Mouse (Mus musculus): Measurements from ENCODE around the gene Gpr152.

DNA sequence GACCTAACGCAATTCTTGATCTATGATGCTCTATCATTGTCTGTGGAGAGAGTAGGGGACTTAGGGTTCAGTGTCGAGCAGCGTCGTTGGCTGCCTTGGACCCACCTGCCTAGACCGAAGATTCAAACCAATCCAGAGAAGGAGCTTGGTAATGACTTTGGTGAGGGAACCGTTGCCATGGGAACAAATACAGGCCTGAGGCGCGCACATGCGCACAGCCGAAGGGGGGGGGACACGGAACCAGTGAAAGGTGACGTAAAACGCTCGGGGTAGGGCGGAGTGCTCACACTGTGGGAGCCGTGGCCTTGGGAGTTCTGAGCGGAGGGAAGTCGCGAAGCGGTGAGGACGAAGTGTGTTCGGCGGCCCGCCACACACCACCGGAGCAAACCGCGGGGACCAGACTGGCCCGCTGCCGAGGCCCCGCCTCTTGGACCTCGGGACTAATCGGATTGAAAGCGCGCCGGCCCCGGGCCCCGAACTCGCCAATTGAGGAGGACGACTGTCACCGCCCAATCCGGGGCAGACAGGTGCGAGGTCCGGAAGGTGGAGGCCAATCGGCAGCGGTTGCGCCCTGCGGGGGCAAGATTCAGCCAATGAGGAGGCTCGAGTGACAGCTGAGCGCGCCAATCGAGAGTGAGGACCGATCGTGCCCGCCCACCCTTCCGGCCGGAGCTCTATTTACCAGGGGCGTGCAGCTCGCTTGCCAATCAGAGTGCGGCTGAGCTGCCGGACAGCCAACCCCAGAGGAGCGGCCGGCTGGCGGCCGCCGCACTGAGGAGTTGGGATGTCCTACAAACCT lies 42.7 kb upstream of the Gpr152 start, which contains the start of gene Cdk2ap2:
- TF ChIP-seq EP300 (optimal IDR thresholded peaks at IDR 0.05) = no peak
- TF ChIP-seq CTCF (IDR thresholded peaks at IDR 0.05; ENCODE audit: low read depth) = no peak
